Mouse (Mus musculus) lung, postnatal 0 days (tissue): Measurements from ENCODE around the gene Ptpn20. TPM values are rescaled to one million over a fixed set of nuclear protein-coding genes. Genes with fewer than 3 reads are reported as not detected.

Experiments
- ATAC-seq: fragments of 200-750 bp; cut with Nextera tagmentation; 2 replicates; pipeline ENCODE4 v1.8.0; 2017; ENCODE audit warnings: moderate library complexity
- DNase-seq: peaks from one replicate; pipeline ENCODE4 v3.0.0-alpha.2; 2016; ENCODE audit warnings: low spot score
- H3K27ac ChIP-seq: fragments of 300-500 bp; sonication (generic); 2 replicates; pipeline ENCODE4 v1.5.1; 2014; ENCODE audit warnings: antibody characterized with exemption, mild to moderate bottlenecking, low read length, mixed read lengths
- H3K27me3 ChIP-seq: fragments of 300-500 bp; sonication (generic); replicated peaks from 2 replicates; pipeline ENCODE4 v1.6.1; 2014; ENCODE audit warnings: low read length, mixed read lengths; ENCODE audit not compliant: insufficient read depth
- H3K36me3 ChIP-seq: fragments of 300-500 bp; sonication (generic); 2 replicates; pipeline ENCODE4 v1.6.1; 2014; ENCODE audit warnings: low read length, mixed read lengths; ENCODE audit not compliant: insufficient read depth
- H3K4me1 ChIP-seq: fragments of 300-500 bp; sonication (generic); 2 replicates; pipeline ENCODE4 v1.6.1; 2014; ENCODE audit warnings: antibody characterized with exemption, low read depth, low read length, mixed read lengths; ENCODE audit not compliant: insufficient read depth
- H3K4me2 ChIP-seq: fragments of 300-500 bp; sonication (generic); replicated peaks from 2 replicates; pipeline ENCODE4 v1.6.1; 2014; ENCODE audit warnings: low read depth, mild to moderate bottlenecking, low read length, moderate library complexity, mixed read lengths
- H3K4me3 ChIP-seq: fragments of 300-500 bp; sonication (generic); 2 replicates; pipeline ENCODE4 v1.5.1; 2014; ENCODE audit warnings: low read depth, low read length
- H3K9ac ChIP-seq: fragments of 300-500 bp; sonication (generic); replicated peaks from 2 replicates; pipeline ENCODE4 v1.6.1; 2014; ENCODE audit warnings: low read depth, mild to moderate bottlenecking
- H3K9me3 ChIP-seq: fragments of 300-500 bp; sonication (generic); 2 replicates; pipeline ENCODE4 v1.6.1; 2016; ENCODE audit warnings: low read length, mixed read lengths
- CTCF ChIP-seq: IDR thresholded peaks from 2 replicates; pipeline ENCODE4 v1.5.1; 2016; ENCODE audit warnings: antibody characterized with exemption, mild to moderate bottlenecking
- EP300 ChIP-seq: IDR thresholded peaks from 2 replicates; pipeline ENCODE4 v1.6.1; 2016; ENCODE audit warnings: antibody characterized with exemption, mild to moderate bottlenecking, control low read depth
- WGBS: fragments of 180-500 bp; shearing (Covaris S2); extraction: QIAGEN DNeasy Blood & Tissue Kit; methylation state at CpG from one replicate; pipeline ENCODE4 v1.1.7; 2014; 5-methylcytosine and 5-hydroxymethylcytosine counted together
- polyA plus RNA-seq: library from polyadenylated mRNA; unstranded; fragments of >200 nt; fragmentation: Nextera tagmentation; extraction: Ambion mirVana; gene quantifications from 2 replicates; pipeline ENCODE4 v1.2.1, GENCODE M21; 2015

The Ptpn20 gene
- polyA plus RNA-seq, 1 experiment from 2014 or later, result not detected

GRCm38 (mm10) chr14:33573643-33574042 lies 15.4 kb upstream of the Ptpn20 start:
- Histone ChIP-seq H3K4me1 (no peaks in the 10 kb centered on the region), H3K27ac (no peak overlapping the region), H3K4me2 (no peak overlapping the region), H3K9me3 (no peaks in the 10 kb centered on the region), H3K27me3 (no peaks in the 10 kb centered on the region), H3K36me3 (no peaks in the 10 kb centered on the region), H3K9ac (no peak overlapping the region), H3K4me3 (no peak overlapping the region)
- ATAC-seq, result no peak
- no peak for TF ChIP-seq CTCF
- no peak for TF ChIP-seq EP300
- WGBS, result 71% methylated on average over 3 of the region's 3 CpGs
- DNase-seq, result no peak

GRCm38 (mm10) chr14:33579771-33580484 lies 9.1 kb upstream of the Ptpn20 start:
- DNase-seq, result no peak
- H3K4me3 ChIP-seq, result no peak overlapping the region
- no peak for ATAC-seq
- H3K4me2 ChIP-seq, result no peak overlapping the region
- no peak for TF ChIP-seq CTCF
- TF ChIP-seq EP300, result no peak
- H3K9me3 ChIP-seq, result no peaks in the 10 kb centered on the region
- no peaks in the 10 kb centered on the region for H3K4me1 ChIP-seq
- no peaks in the 10 kb centered on the region for H3K27me3 ChIP-seq
- 70% methylated on average over 7 of the region's 7 CpGs for WGBS
- H3K9ac ChIP-seq, result no peak overlapping the region
- H3K36me3 ChIP-seq, result no peaks in the 10 kb centered on the region
- no peak overlapping the region for H3K27ac ChIP-seq

GRCm38 (mm10) chr14:33598376-33599130 lies 9.5 kb downstream of the Ptpn20 start:
- H3K9me3 ChIP-seq, result no peaks in the 10 kb centered on the region
- no peak overlapping the region for H3K4me2 ChIP-seq
- H3K27me3 ChIP-seq, result no peaks in the 10 kb centered on the region
- H3K4me1 ChIP-seq, result no peaks in the 10 kb centered on the region
- no peak for TF ChIP-seq CTCF
- no peak for TF ChIP-seq EP300
- H3K4me3 ChIP-seq, result no peak overlapping the region
- ATAC-seq (no peak), DNase-seq (no peak)
- H3K36me3 ChIP-seq, result no peaks in the 10 kb centered on the region
- no peak overlapping the region for H3K27ac ChIP-seq
- WGBS, result 82% methylated on average over 9 of the region's 9 CpGs
- H3K9ac ChIP-seq, result no peak overlapping the region

GRCm38 (mm10) chr14:33607431-33607830 lies 18.4 kb downstream of the Ptpn20 start:
- WGBS, result 65% methylated on average over 10 of the region's 10 CpGs
- H3K27ac ChIP-seq, result no peak overlapping the region
- no peaks in the 10 kb centered on the region for H3K27me3 ChIP-seq
- no peaks in the 10 kb centered on the region for H3K36me3 ChIP-seq
- DNase-seq, result no peak
- H3K4me1 ChIP-seq, result no peaks in the 10 kb centered on the region
- no peak overlapping the region for H3K9ac ChIP-seq
- TF ChIP-seq EP300 (no peak), CTCF (no peak)
- no peak overlapping the region for H3K4me3 ChIP-seq
- no peak overlapping the region for H3K4me2 ChIP-seq
- H3K9me3 ChIP-seq, result no peaks in the 10 kb centered on the region
- no peak for ATAC-seq

- ATAC-seq, result no peak
- no peak for DNase-seq
- no peak overlapping the region for H3K4me3 ChIP-seq
- no peaks in the 10 kb centered on the region for H3K36me3 ChIP-seq
- H3K9me3 ChIP-seq, result no peaks in the 10 kb centered on the region
- H3K4me2 ChIP-seq, result no peak overlapping the region
- H3K27me3 ChIP-seq, result no peaks in the 10 kb centered on the region
- H3K27ac ChIP-seq, result no peak overlapping the region
- no peak overlapping the region for H3K9ac ChIP-seq
- H3K4me1 ChIP-seq, result no peaks in the 10 kb centered on the region
- TF ChIP-seq EP300 (no peak), CTCF (no peak)
- 62% methylated on average over 3 of the region's 3 CpGs for WGBS
Measured at GRCm38 (mm10) chr14:33625036-33625435, 36.0 kb downstream of the Ptpn20 start.

GRCm38 (mm10) chr14:33632790-33633372 lies 43.9 kb downstream of the Ptpn20 start:
- Histone ChIP-seq H3K4me2 (no peak overlapping the region), H3K4me3 (no peak overlapping the region), H3K27me3 (no peaks in the 10 kb centered on the region), H3K36me3 (no peaks in the 10 kb centered on the region), H3K9me3 (no peaks in the 10 kb centered on the region), H3K9ac (no peak overlapping the region), H3K27ac (no peak overlapping the region), H3K4me1 (no peaks in the 10 kb centered on the region)
- no peak for ATAC-seq
- TF ChIP-seq EP300, result no peak
- TF ChIP-seq CTCF, result peak; percentile 72
- 49% methylated on average over 8 of the region's 8 CpGs for WGBS
- DNase-seq, result peak; percentile 36
